Mouse (Mus musculus) embryonic fibroblast, embryonic 13.5 days (primary cell): ENCODE data around the gene Emilin1.

Source experiments
- CTCF ChIP-seq: IDR thresholded peaks from 2 replicates; pipeline ENCODE4 v1.5.1; 2011; ENCODE audit warnings: mild to moderate bottlenecking, control low read depth, low read length, moderate library complexity, borderline replicate concordance; ENCODE audit not compliant: insufficient read depth
- POLR2A ChIP-seq: IDR thresholded peaks from 2 replicates; pipeline ENCODE4 v1.6.1; 2011; ENCODE audit warnings: low read depth, mild to moderate bottlenecking, control low read depth, low read length, moderate library complexity

DNA sequence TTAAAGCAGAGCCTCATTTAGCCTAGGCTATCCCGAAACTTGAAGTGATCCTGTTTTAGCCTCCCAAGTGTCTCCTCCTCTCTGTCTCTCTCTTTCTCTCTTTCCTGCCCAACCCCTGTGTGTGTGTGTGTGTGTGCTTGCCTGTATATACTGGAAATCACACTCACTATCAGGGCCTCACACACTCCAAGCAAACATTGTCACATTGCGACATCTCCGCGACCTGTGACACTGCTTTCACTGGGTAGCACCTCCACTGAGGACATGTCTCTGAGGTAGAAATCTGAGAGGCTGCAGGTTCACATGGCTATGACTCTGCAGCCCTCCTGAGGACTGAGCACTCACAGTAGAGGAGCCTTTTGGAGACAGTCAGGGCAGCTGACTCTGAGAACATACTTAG, 53.0 kb downstream of the Emilin1 start:
- TF ChIP-seq POLR2A (no peak), CTCF (no peak)
